In genomic region chr3:57998121-57999102, GRCm38 (mm10) we compare ENCODE assay signal across 12 mouse cellular contexts.
A peak's percentile ranks its signal among the peaks of the same experiment; 100 is the strongest.
DNase-seq lines count a peak whose midpoint lies in the region; ATAC-seq lines count a peak whose summit lies in the region.
"Had no signal": no experiment of that assay in that cellular context is flagged by ENCODE, and none has a peak within 500 bp of the region (broad histone marks: within the 10 kb centered on the region; RNA-seq: fewer than 3 reads in every experiment).

No protein-coding gene starts in this region.

- no peak for ATAC-seq in activated CD4-positive, CD25-positive, alpha-beta regulatory T cell, adult 4 months
- ATAC-seq: inflammation-experienced regulatory T-cells, adult 6 months; midbrain, embryonic 15.5 days had no signal

- DNase-seq in layer of hippocampus, adult 18-20 months (ENCODE audit: low spot score in 2 of 2), result peak; percentile 42 to 70
- DNase-seq in layer of hippocampus, postnatal 25 days (ENCODE audit: extremely low spot score in 1 of 2, low spot score in 1 of 2), result no peak
- DNase-seq in brain, adult 2 months (ENCODE audit: low read depth, low spot score), result peak; percentile 89
- DNase-seq in frontal cortex, postnatal 36 days (ENCODE audit: low spot score in 2 of 2), result peak; percentile 49 to 76
- DNase-seq in right cerebral cortex, postnatal 36 days (ENCODE audit: low spot score in 2 of 2), result peak; percentile 44 to 69
- DNase-seq in B cell, adult 2 months, result no peak
- DNase-seq: cerebellum, adult 9-11 months; heart, postnatal 4 days; thymus, postnatal 25 days had no signal

Comparison
In these comparisons a context has a peak if more than half of its experiments do, and no peak if none do; other contexts are left out.
1. DNase-seq: peak in layer of hippocampus, adult 18-20 months (2 of 2), brain, adult 2 months (single experiment), frontal cortex, postnatal 36 days (2 of 2) and right cerebral cortex, postnatal 36 days (2 of 2); none in layer of hippocampus, postnatal 25 days (0 of 2) and B cell, adult 2 months (0 of 2).